Mouse (Mus musculus): ENCODE data around the gene Aox1. TPM values are rescaled to one million over a fixed set of nuclear protein-coding genes. Genes with fewer than 3 reads are reported as not detected.
A peak's percentile ranks its signal among the peaks of the same experiment; 100 is the strongest.

The Aox1 gene
- polyA plus RNA-seq, 1 experiment from 2014 or later: 0.36 TPM

GRCm38 (mm10) chr1:58056939-58057338, 27.2 kb downstream of the Aox1 start:
- Histone ChIP-seq H3K4me3 (ENCODE audit: low read length) (no peak overlapping the region), H3K36me3 (ENCODE audit: insufficient read depth, low read length) (no peaks in the 10 kb centered on the region), H3K4me2 (replicated peaks; ENCODE audit: low read depth, low read length) (no peak overlapping the region), H3K4me1 (ENCODE audit: insufficient read depth, low read length) (0 out of 2 replicates have a peak, but pooled peaks cover 2% of the 10 kb centered on the region), H3K27ac (ENCODE audit: low read length) (0 out of 2 replicates have a peak overlapping the region, but pooled peaks have one; percentile 12), H3K27me3 (ENCODE audit: insufficient read depth, low read length) (no peaks in the 10 kb centered on the region), H3K9me3 (ENCODE audit: low read length) (no peaks in the 10 kb centered on the region), H3K9ac (replicated peaks; ENCODE audit: low read length) (no peak overlapping the region)
- 0 out of 2 replicates have a peak, but pooled peaks have one; percentile 59 for ATAC-seq (ENCODE audit: low FRiP score, low TSS enrichment)
- 60% methylated on average over 11 of the region's 11 CpGs for WGBS

GRCm38 (mm10) chr1:58058846-58059245, 29.1 kb downstream of the Aox1 start:
- Histone ChIP-seq H3K4me2 (replicated peaks; ENCODE audit: low read depth, low read length) (no peak overlapping the region), H3K4me3 (ENCODE audit: low read length) (no peak overlapping the region), H3K4me1 (ENCODE audit: insufficient read depth, low read length) (0 out of 2 replicates have a peak, but pooled peaks cover 2% of the 10 kb centered on the region), H3K9me3 (ENCODE audit: low read length) (no peaks in the 10 kb centered on the region), H3K27ac (ENCODE audit: low read length) (no peak overlapping the region), H3K9ac (replicated peaks; ENCODE audit: low read length) (no peak overlapping the region), H3K27me3 (ENCODE audit: insufficient read depth, low read length) (no peaks in the 10 kb centered on the region), H3K36me3 (ENCODE audit: insufficient read depth, low read length) (no peaks in the 10 kb centered on the region)
- WGBS: 90% methylated on average over 4 of the region's 4 CpGs
- no peak for ATAC-seq (ENCODE audit: low FRiP score, low TSS enrichment)

DNA sequence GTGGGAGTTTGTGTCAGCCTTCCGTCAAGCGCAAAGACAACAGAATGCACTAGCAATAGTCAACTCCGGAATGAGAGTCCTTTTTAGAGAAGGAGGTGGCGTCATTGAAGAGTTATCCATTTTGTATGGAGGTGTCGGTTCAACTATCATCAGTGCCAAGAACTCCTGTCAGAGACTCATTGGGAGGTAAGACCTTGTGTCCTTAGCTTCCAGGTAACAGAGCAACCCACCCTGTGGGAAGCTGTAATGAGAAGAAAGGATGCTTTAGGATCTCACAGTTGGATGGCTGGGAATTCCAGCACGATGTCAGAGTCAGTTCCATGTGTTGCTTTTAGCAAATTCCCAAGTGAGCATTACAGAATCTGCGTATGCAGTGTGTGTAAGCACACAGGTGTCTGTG, 32.4 kb downstream of the Aox1 start:
- Histone ChIP-seq H3K4me2 (replicated peaks; ENCODE audit: low read depth, low read length) (no peak overlapping the region), H3K27me3 (ENCODE audit: insufficient read depth, low read length) (no peaks in the 10 kb centered on the region), H3K36me3 (ENCODE audit: insufficient read depth, low read length) (no peaks in the 10 kb centered on the region), H3K4me1 (ENCODE audit: insufficient read depth, low read length) (no peaks in the 10 kb centered on the region), H3K9ac (replicated peaks; ENCODE audit: low read length) (no peak overlapping the region), H3K9me3 (ENCODE audit: low read length) (no peaks in the 10 kb centered on the region), H3K4me3 (ENCODE audit: low read length) (no peak overlapping the region), H3K27ac (ENCODE audit: low read length) (no peak overlapping the region)
- no peak for ATAC-seq (ENCODE audit: low FRiP score, low TSS enrichment)
- 92% methylated on average over 7 of the region's 7 CpGs for WGBS

DNA sequence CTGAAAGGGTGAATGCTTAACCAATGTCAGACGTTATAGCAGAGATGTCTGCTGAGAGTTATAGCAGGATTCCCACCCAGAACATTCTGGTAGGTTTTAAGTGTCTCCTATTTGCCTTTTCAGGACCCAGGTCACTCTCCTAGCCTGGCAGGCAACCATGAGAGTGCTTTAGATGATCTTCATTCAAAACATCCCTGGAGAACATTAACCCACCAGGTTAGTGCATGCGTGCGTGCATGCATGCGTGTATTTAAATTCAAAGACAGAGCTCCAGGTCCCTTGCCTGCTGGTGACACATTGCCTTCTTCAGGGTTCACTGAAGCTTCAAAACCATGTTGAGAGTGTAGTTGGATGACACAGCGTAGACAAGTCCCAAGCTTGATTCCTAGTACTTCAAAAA, 35.4 kb downstream of the Aox1 start:
- H3K36me3 ChIP-seq (ENCODE audit: insufficient read depth, low read length): no peaks in the 10 kb centered on the region
- no peaks in the 10 kb centered on the region for H3K27me3 ChIP-seq (ENCODE audit: insufficient read depth, low read length)
- H3K9me3 ChIP-seq (ENCODE audit: low read length): no peaks in the 10 kb centered on the region
- no peak overlapping the region for H3K4me2 ChIP-seq (replicated peaks; ENCODE audit: low read depth, low read length)
- H3K4me1 ChIP-seq (ENCODE audit: insufficient read depth, low read length): no peaks in the 10 kb centered on the region
- H3K27ac ChIP-seq (ENCODE audit: low read length): no peak overlapping the region
- WGBS: 66% methylated on average over 5 of the region's 5 CpGs
- H3K9ac ChIP-seq (replicated peaks; ENCODE audit: low read length): no peak overlapping the region
- H3K4me3 ChIP-seq (ENCODE audit: low read length): no peak overlapping the region
- no peak for ATAC-seq (ENCODE audit: low FRiP score, low TSS enrichment)

GRCm38 (mm10) chr1:58065606-58066005, 35.9 kb downstream of the Aox1 start:
- H3K9ac ChIP-seq (replicated peaks; ENCODE audit: low read length): no peak overlapping the region
- 50% methylated on average over 3 of the region's 3 CpGs for WGBS

GRCm38 (mm10) chr1:58069181-58069580, 39.5 kb downstream of the Aox1 start:
- Histone ChIP-seq H3K4me1 (ENCODE audit: insufficient read depth, low read length) (no peaks in the 10 kb centered on the region), H3K36me3 (ENCODE audit: insufficient read depth, low read length) (no peaks in the 10 kb centered on the region), H3K27ac (ENCODE audit: low read length) (no peak overlapping the region), H3K9ac (replicated peaks; ENCODE audit: low read length) (no peak overlapping the region), H3K27me3 (ENCODE audit: insufficient read depth, low read length) (no peaks in the 10 kb centered on the region), H3K4me2 (replicated peaks; ENCODE audit: low read depth, low read length) (no peak overlapping the region), H3K4me3 (ENCODE audit: low read length) (no peak overlapping the region), H3K9me3 (ENCODE audit: low read length) (no peaks in the 10 kb centered on the region)
- no peak for ATAC-seq (ENCODE audit: low FRiP score, low TSS enrichment)
- WGBS: 71% methylated on average over 6 of the region's 6 CpGs

More at GRCm38 (mm10) chr1:58065606-58066005, 35.9 kb downstream of the Aox1 start:
- no peak overlapping the region for H3K4me2 ChIP-seq (replicated peaks; ENCODE audit: low read depth, low read length)
- no peak for ATAC-seq (ENCODE audit: low FRiP score, low TSS enrichment)
- no peaks in the 10 kb centered on the region for H3K27me3 ChIP-seq (ENCODE audit: insufficient read depth, low read length)
- H3K9me3 ChIP-seq (ENCODE audit: low read length): no peaks in the 10 kb centered on the region
- no peaks in the 10 kb centered on the region for H3K4me1 ChIP-seq (ENCODE audit: insufficient read depth, low read length)
- H3K4me3 ChIP-seq (ENCODE audit: low read length): no peak overlapping the region
- H3K27ac ChIP-seq (ENCODE audit: low read length): no peak overlapping the region
- H3K36me3 ChIP-seq (ENCODE audit: insufficient read depth, low read length): no peaks in the 10 kb centered on the region

- no peaks in the 10 kb centered on the region for H3K9me3 ChIP-seq (ENCODE audit: low read length)
- no peaks in the 10 kb centered on the region for H3K4me1 ChIP-seq (ENCODE audit: insufficient read depth, low read length)
- no peak for ATAC-seq (ENCODE audit: low FRiP score, low TSS enrichment)
- H3K36me3 ChIP-seq (ENCODE audit: insufficient read depth, low read length): no peaks in the 10 kb centered on the region
- H3K4me3 ChIP-seq (ENCODE audit: low read length): no peak overlapping the region
- H3K4me2 ChIP-seq (replicated peaks; ENCODE audit: low read depth, low read length): no peak overlapping the region
- no peak overlapping the region for H3K27ac ChIP-seq (ENCODE audit: low read length)
- H3K9ac ChIP-seq (replicated peaks; ENCODE audit: low read length): no peak overlapping the region
- WGBS: 89% methylated on average over 11 of the region's 11 CpGs
- H3K27me3 ChIP-seq (ENCODE audit: insufficient read depth, low read length): no peaks in the 10 kb centered on the region
Observed at GRCm38 (mm10) chr1:58070091-58070490, 40.4 kb downstream of the Aox1 start.

DNA sequence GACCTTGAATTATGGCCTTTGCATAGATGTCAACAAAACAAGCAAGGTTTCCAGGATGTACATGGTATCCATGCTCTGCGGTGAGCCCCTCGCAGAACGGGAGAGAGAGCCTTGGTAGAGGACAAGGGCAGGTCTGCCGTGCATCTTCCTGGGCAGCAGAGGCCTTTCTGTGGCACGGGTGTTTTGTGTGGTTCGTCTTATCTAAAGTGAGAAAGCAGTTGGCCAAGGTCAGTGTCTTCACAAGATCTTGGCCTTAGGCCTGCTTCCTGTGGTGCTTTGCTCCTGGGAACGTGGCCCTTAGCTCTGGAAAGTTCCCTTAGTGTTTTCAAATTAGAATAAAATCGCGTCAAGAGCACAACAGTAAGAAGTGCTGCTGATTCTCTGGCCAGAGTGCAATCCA, 41.3 kb downstream of the Aox1 start:
- H3K4me3 ChIP-seq (ENCODE audit: low read length): no peak overlapping the region
- no peak for ATAC-seq (ENCODE audit: low FRiP score, low TSS enrichment)
- H3K9me3 ChIP-seq (ENCODE audit: low read length): no peaks in the 10 kb centered on the region
- no peaks in the 10 kb centered on the region for H3K27me3 ChIP-seq (ENCODE audit: insufficient read depth, low read length)
- H3K27ac ChIP-seq (ENCODE audit: low read length): no peak overlapping the region
- H3K9ac ChIP-seq (replicated peaks; ENCODE audit: low read length): no peak overlapping the region
- 82% methylated on average over 9 of the region's 9 CpGs for WGBS
- H3K4me1 ChIP-seq (ENCODE audit: insufficient read depth, low read length): no peaks in the 10 kb centered on the region
- H3K4me2 ChIP-seq (replicated peaks; ENCODE audit: low read depth, low read length): no peak overlapping the region
- no peaks in the 10 kb centered on the region for H3K36me3 ChIP-seq (ENCODE audit: insufficient read depth, low read length)

- whole genome bisulfite sequencing: 85% methylated on average over 1 of the region's 1 CpGs
- Histone ChIP-seq H3K27ac (ENCODE audit: low read length) (no peak overlapping the region), H3K27me3 (ENCODE audit: insufficient read depth, low read length) (no peaks in the 10 kb centered on the region), H3K4me2 (replicated peaks; ENCODE audit: low read depth, low read length) (no peak overlapping the region), H3K4me1 (ENCODE audit: insufficient read depth, low read length) (no peaks in the 10 kb centered on the region), H3K4me3 (ENCODE audit: low read length) (no peak overlapping the region), H3K36me3 (ENCODE audit: insufficient read depth, low read length) (no peaks in the 10 kb centered on the region), H3K9me3 (ENCODE audit: low read length) (no peaks in the 10 kb centered on the region), H3K9ac (replicated peaks; ENCODE audit: low read length) (no peak overlapping the region)
- ATAC-seq (ENCODE audit: low FRiP score, low TSS enrichment): no peak
Observed at GRCm38 (mm10) chr1:58071509-58071908, 41.8 kb downstream of the Aox1 start.

- Histone ChIP-seq H3K4me3 (ENCODE audit: low read length) (no peak overlapping the region), H3K4me1 (ENCODE audit: insufficient read depth, low read length) (no peaks in the 10 kb centered on the region), H3K9me3 (ENCODE audit: low read length) (no peaks in the 10 kb centered on the region), H3K36me3 (ENCODE audit: insufficient read depth, low read length) (no peaks in the 10 kb centered on the region), H3K27me3 (ENCODE audit: insufficient read depth, low read length) (no peaks in the 10 kb centered on the region), H3K27ac (ENCODE audit: low read length) (no peak overlapping the region), H3K9ac (replicated peaks; ENCODE audit: low read length) (no peak overlapping the region), H3K4me2 (replicated peaks; ENCODE audit: low read depth, low read length) (no peak overlapping the region)
- WGBS: 26% methylated on average over 2 of the region's 2 CpGs
- no peak for ATAC-seq (ENCODE audit: low FRiP score, low TSS enrichment)
Observed at GRCm38 (mm10) chr1:58072416-58072815, 42.7 kb downstream of the Aox1 start.

Measured in kidney, embryonic 16.5 days (tissue).